Mouse (Mus musculus): ENCODE measurements at regions not wholly inside any gene's neighbourhood (a gene's known extent, or its start where the extent isn't known, plus 50 kb on each side); places are given as distances from the start of the nearest gene placed in this dataset.
A peak's percentile ranks its signal among the peaks of the same experiment; 100 is the strongest.

GRCm38 (mm10) chr8:8115595-8116429 is 545.2 kb downstream of the Efnb2 start:
- ATAC-seq: no peak
- Histone ChIP-seq H3K9me3 (ENCODE audit: control insufficient read depth, low read length) (no peaks in the 10 kb centered on the region), H3K4me1 (replicated peaks; ENCODE audit: control insufficient read depth, insufficient read depth, low read length) (peaks cover 4% of the 10 kb centered on the region; the same call in 1 of the 2 replicates), H3K27me3 (replicated peaks; ENCODE audit: control insufficient read depth, insufficient read depth, low read length) (no peaks in the 10 kb centered on the region), H3K36me3 (ENCODE audit: control insufficient read depth, insufficient read depth) (no peaks in the 10 kb centered on the region), H3K27ac (ENCODE audit: low read length) (no peak overlapping the region), H3K4me3 (replicated peaks; ENCODE audit: low read length) (no peak overlapping the region), H3K4me2 (ENCODE audit: low read length) (no peak overlapping the region), H3K9ac (replicated peaks; ENCODE audit: low read depth, low read length) (no peak overlapping the region)
- 84% methylated on average over 6 of the region's 6 CpGs for WGBS

- H3K4me3 ChIP-seq (replicated peaks; ENCODE audit: low read length): no peak overlapping the region
- H3K9me3 ChIP-seq (ENCODE audit: control insufficient read depth, low read length): no peaks in the 10 kb centered on the region
- no peaks in the 10 kb centered on the region for H3K27me3 ChIP-seq (replicated peaks; ENCODE audit: control insufficient read depth, insufficient read depth, low read length)
- no peak overlapping the region for H3K4me2 ChIP-seq (ENCODE audit: low read length)
- 45% methylated on average over 3 of the region's 3 CpGs for WGBS
- ATAC-seq: peak; percentile 71
- no peak overlapping the region for H3K9ac ChIP-seq (replicated peaks; ENCODE audit: low read depth, low read length)
- no peaks in the 10 kb centered on the region for H3K36me3 ChIP-seq (ENCODE audit: control insufficient read depth, insufficient read depth)
- H3K27ac ChIP-seq (ENCODE audit: low read length): no peak overlapping the region
- H3K4me1 ChIP-seq (replicated peaks; ENCODE audit: control insufficient read depth, insufficient read depth, low read length): peaks cover 7% of the 10 kb centered on the region
Measured at GRCm38 (mm10) chr8:8114604-8115003, 546.4 kb downstream of the Efnb2 start.

- 81% methylated on average over 2 of the region's 2 CpGs for WGBS
- Histone ChIP-seq H3K4me3 (replicated peaks; ENCODE audit: low read length) (no peak overlapping the region), H3K27ac (ENCODE audit: low read length) (peak overlapping the region; percentile 66), H3K36me3 (ENCODE audit: control insufficient read depth, insufficient read depth) (no peaks in the 10 kb centered on the region), H3K4me1 (replicated peaks; ENCODE audit: control insufficient read depth, insufficient read depth, low read length) (peaks cover 4% of the 10 kb centered on the region), H3K4me2 (ENCODE audit: low read length) (no peak overlapping the region), H3K27me3 (replicated peaks; ENCODE audit: control insufficient read depth, insufficient read depth, low read length) (no peaks in the 10 kb centered on the region), H3K9me3 (ENCODE audit: control insufficient read depth, low read length) (no peaks in the 10 kb centered on the region), H3K9ac (replicated peaks; ENCODE audit: low read depth, low read length) (no peak overlapping the region)
- ATAC-seq: peak; percentile 31; the same call in 1 of the 2 replicates
Measured at GRCm38 (mm10) chr8:8109785-8110350, 551.2 kb downstream of the Efnb2 start.

- no peak overlapping the region for H3K27ac ChIP-seq (ENCODE audit: low read length)
- H3K4me3 ChIP-seq (replicated peaks; ENCODE audit: low read length): no peak overlapping the region
- H3K27me3 ChIP-seq (replicated peaks; ENCODE audit: control insufficient read depth, insufficient read depth, low read length): no peaks in the 10 kb centered on the region
- H3K9me3 ChIP-seq (ENCODE audit: control insufficient read depth, low read length): no peaks in the 10 kb centered on the region
- H3K36me3 ChIP-seq (ENCODE audit: control insufficient read depth, insufficient read depth): no peaks in the 10 kb centered on the region
- 87% methylated on average over 3 of the region's 3 CpGs for WGBS
- ATAC-seq: no peak
- H3K9ac ChIP-seq (replicated peaks; ENCODE audit: low read depth, low read length): no peak overlapping the region
- no peak overlapping the region for H3K4me2 ChIP-seq (ENCODE audit: low read length)
- no peaks in the 10 kb centered on the region; the same call in 1 of the 2 replicates for H3K4me1 ChIP-seq (replicated peaks; ENCODE audit: control insufficient read depth, insufficient read depth, low read length)
Measured at GRCm38 (mm10) chr8:8103492-8103891, 557.5 kb downstream of the Efnb2 start.

- Histone ChIP-seq H3K4me2 (ENCODE audit: low read length) (no peak overlapping the region), H3K9ac (replicated peaks; ENCODE audit: low read depth, low read length) (no peak overlapping the region), H3K27me3 (replicated peaks; ENCODE audit: control insufficient read depth, insufficient read depth, low read length) (no peaks in the 10 kb centered on the region), H3K9me3 (ENCODE audit: control insufficient read depth, low read length) (no peaks in the 10 kb centered on the region), H3K27ac (ENCODE audit: low read length) (no peak overlapping the region), H3K4me3 (replicated peaks; ENCODE audit: low read length) (no peak overlapping the region), H3K36me3 (ENCODE audit: control insufficient read depth, insufficient read depth) (no peaks in the 10 kb centered on the region), H3K4me1 (replicated peaks; ENCODE audit: control insufficient read depth, insufficient read depth, low read length) (no peaks in the 10 kb centered on the region; the same call in 1 of the 2 replicates)
- ATAC-seq: no peak
- WGBS: 72% methylated on average over 6 of the region's 6 CpGs
Measured at GRCm38 (mm10) chr8:8102010-8102727, 558.9 kb downstream of the Efnb2 start.

GRCm38 (mm10) chr8:8092551-8092950 is 568.5 kb downstream of the Efnb2 start:
- Histone ChIP-seq H3K9me3 (ENCODE audit: control insufficient read depth, low read length) (no peaks in the 10 kb centered on the region), H3K4me2 (ENCODE audit: low read length) (no peak overlapping the region), H3K36me3 (ENCODE audit: control insufficient read depth, insufficient read depth) (no peaks in the 10 kb centered on the region), H3K4me3 (replicated peaks; ENCODE audit: low read length) (no peak overlapping the region), H3K9ac (replicated peaks; ENCODE audit: low read depth, low read length) (no peak overlapping the region), H3K27ac (ENCODE audit: low read length) (no peak overlapping the region), H3K27me3 (replicated peaks; ENCODE audit: control insufficient read depth, insufficient read depth, low read length) (no peaks in the 10 kb centered on the region), H3K4me1 (replicated peaks; ENCODE audit: control insufficient read depth, insufficient read depth, low read length) (no peaks in the 10 kb centered on the region)
- no peak for ATAC-seq

GRCm38 (mm10) chr8:8084652-8085051 is 576.4 kb downstream of the Efnb2 start:
- Histone ChIP-seq H3K4me3 (replicated peaks; ENCODE audit: low read length) (no peak overlapping the region), H3K4me1 (replicated peaks; ENCODE audit: control insufficient read depth, insufficient read depth, low read length) (no peaks in the 10 kb centered on the region), H3K4me2 (ENCODE audit: low read length) (no peak overlapping the region), H3K9ac (replicated peaks; ENCODE audit: low read depth, low read length) (no peak overlapping the region), H3K27ac (ENCODE audit: low read length) (no peak overlapping the region), H3K9me3 (ENCODE audit: control insufficient read depth, low read length) (no peaks in the 10 kb centered on the region), H3K36me3 (ENCODE audit: control insufficient read depth, insufficient read depth) (no peaks in the 10 kb centered on the region), H3K27me3 (replicated peaks; ENCODE audit: control insufficient read depth, insufficient read depth, low read length) (no peaks in the 10 kb centered on the region)
- no peak for ATAC-seq
- 71% methylated on average over 2 of the region's 2 CpGs for WGBS

- no peak for ATAC-seq
- Histone ChIP-seq H3K27ac (ENCODE audit: low read length) (no peak overlapping the region), H3K9me3 (ENCODE audit: control insufficient read depth, low read length) (no peaks in the 10 kb centered on the region), H3K27me3 (replicated peaks; ENCODE audit: control insufficient read depth, insufficient read depth, low read length) (no peaks in the 10 kb centered on the region), H3K36me3 (ENCODE audit: control insufficient read depth, insufficient read depth) (no peaks in the 10 kb centered on the region), H3K4me2 (ENCODE audit: low read length) (no peak overlapping the region), H3K4me1 (replicated peaks; ENCODE audit: control insufficient read depth, insufficient read depth, low read length) (no peaks in the 10 kb centered on the region), H3K4me3 (replicated peaks; ENCODE audit: low read length) (no peak overlapping the region), H3K9ac (replicated peaks; ENCODE audit: low read depth, low read length) (no peak overlapping the region)
- 100% methylated on average over 2 of the region's 2 CpGs for WGBS
Measured at GRCm38 (mm10) chr8:8064074-8064473, 597.0 kb downstream of the Efnb2 start.

- Histone ChIP-seq H3K36me3 (ENCODE audit: control insufficient read depth, insufficient read depth) (no peaks in the 10 kb centered on the region), H3K4me3 (replicated peaks; ENCODE audit: low read length) (no peak overlapping the region), H3K4me1 (replicated peaks; ENCODE audit: control insufficient read depth, insufficient read depth, low read length) (no peaks in the 10 kb centered on the region), H3K4me2 (ENCODE audit: low read length) (no peak overlapping the region), H3K27ac (ENCODE audit: low read length) (no peak overlapping the region), H3K9ac (replicated peaks; ENCODE audit: low read depth, low read length) (no peak overlapping the region), H3K27me3 (replicated peaks; ENCODE audit: control insufficient read depth, insufficient read depth, low read length) (no peaks in the 10 kb centered on the region), H3K9me3 (ENCODE audit: control insufficient read depth, low read length) (no peaks in the 10 kb centered on the region)
- WGBS: 77% methylated on average over 4 of the region's 4 CpGs
- ATAC-seq: no peak
Measured at GRCm38 (mm10) chr8:8054224-8054916, 606.7 kb downstream of the Efnb2 start.

Data from forebrain, embryonic 16.5 days (tissue).